Mouse (Mus musculus): ENCODE data around the gene Idh3a. TPM values are rescaled to one million over a fixed set of nuclear protein-coding genes. Genes with fewer than 3 reads are reported as not detected.

Gene Idh3a
- total RNA-seq (2023) = 10 to 100 TPM; 18.5 to 20.5 TPM

DNA sequence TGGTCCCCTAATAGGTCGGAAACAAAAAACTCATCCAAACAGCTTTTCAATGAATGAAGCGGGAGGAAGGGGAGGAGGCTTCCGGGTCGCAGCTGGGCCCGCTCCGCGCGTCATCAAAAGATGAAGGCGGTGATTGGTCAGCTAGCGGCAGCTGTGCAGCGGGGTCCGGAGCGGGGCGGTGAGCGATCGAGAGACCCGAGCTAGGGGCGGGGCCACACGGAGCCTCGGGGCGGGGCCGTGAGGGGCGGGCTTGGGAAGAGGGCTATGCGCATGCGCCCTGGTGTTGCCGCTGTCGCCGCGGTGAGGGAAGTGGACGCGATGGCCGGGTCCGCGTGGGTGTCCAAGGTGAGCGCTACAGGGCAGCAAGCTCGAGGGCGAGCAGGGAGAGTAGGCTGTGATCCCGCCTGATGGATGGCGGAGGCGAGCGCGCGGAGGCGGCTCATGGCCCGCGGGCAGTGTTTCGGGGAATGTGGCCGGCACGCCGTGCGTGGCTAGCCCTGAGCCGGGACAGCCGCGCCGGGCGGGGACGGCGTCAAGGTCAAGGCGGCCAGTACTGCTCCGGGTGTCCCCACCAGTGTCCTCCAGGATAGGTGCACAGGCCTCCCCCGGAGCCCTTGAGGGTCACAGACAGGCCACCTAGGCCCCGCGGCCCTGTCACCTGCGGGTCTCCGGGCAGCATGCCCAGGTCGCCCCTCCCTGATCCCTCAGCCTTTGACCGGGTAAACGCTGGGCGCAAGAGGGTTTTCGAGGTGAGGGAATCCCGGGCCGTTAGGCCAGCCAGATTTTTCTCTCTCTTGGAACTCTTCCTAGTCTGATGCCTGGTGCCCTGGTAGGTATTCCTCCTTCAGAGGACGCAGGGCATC lies at the start of gene Idh3a:
Idh3a (plus strand) TSS at position 136 of the 863 bp plus-strand sequence.

DNA sequence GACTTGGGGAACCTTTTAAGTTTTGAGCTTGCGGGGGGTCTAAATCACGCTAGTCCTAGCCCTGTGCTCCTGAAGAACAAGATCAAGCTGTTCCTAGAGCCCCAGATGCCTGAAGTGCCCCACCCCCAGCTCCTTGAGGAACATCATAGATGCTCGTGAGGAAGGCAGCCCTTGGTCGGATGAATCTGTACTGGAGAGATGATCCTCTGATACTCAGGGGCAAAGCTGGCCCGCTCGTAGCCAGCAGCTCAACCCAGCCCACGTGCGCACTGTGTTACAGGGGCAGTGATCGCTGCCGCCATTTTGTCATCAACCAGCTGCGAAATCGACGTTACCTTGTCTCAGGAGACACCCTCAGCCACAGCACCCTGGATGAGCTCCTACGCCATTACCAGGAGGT lies 47.5 kb upstream of the Idh3a start, which contains the start of gene Sh2d7:
Sh2d7 (plus strand) TSS at position 301 of the 400 bp plus-strand sequence.

GRCm38 (mm10) chr9:54559771-54560471 lies 26.2 kb upstream of the Idh3a start, which contains the start of gene Cib2:
TSS of gene Cib2 (minus strand) at chr9:54560218.

Other genes starting within 250 kb of the Idh3a start
- gene Dmxl2, start 84.7 kb upstream of the Idh3a start, total RNA-seq (2023) = 100 to 1,000 TPM in 1 of 2 experiments, 10 to 100 TPM in 1; 94.1 to 112 TPM
- gene Sh2d7, start 47.4 kb upstream of the Idh3a start, total RNA-seq (2023) = not detected
- 10 to 100 TPM; 15.1 to 15.9 TPM for gene Cib2, start 26.1 kb upstream of the Idh3a start, total RNA-seq (2023)
- under 1 TPM in 1 of 2 experiments, not detected in 1; 0.11 TPM for gene Acsbg1, start 75.5 kb downstream of the Idh3a start, total RNA-seq (2023)
- 1 to 10 TPM; 3.8 to 5.0 TPM for gene Dnaja4, start 112.5 kb downstream of the Idh3a start, total RNA-seq (2023)
- gene Wdr61, start 148.2 kb downstream of the Idh3a start, total RNA-seq (2023) = 10 to 100 TPM; 25.1 to 28.1 TPM
- gene Crabp1, start 178.4 kb downstream of the Idh3a start, total RNA-seq (2023) = not detected